Mouse (Mus musculus) MEL (cell line): ENCODE measurements around the gene Susd4. TPM values are rescaled to one million over a fixed set of nuclear protein-coding genes. Genes with fewer than 3 reads are reported as not detected.

Experiments
- DNase-seq: peaks from one replicate; pipeline ENCODE4 v3.0.0; 2011; ENCODE audit warnings: low read depth, low spot score
- H3K27ac ChIP-seq: 2 replicates; pipeline ENCODE4 v1.5.1; 2012; ENCODE audit warnings: low read depth, mild to moderate bottlenecking, control low read depth, low read length, moderate library complexity; ENCODE audit not compliant: control insufficient read depth
- H3K27me3 ChIP-seq, 2 experiments: fragments of 150-350 bp in 1 of 2; sonication (generic) in 1 of 2; 2 replicates each; pipeline ENCODE4 v1.6.1; 2012; ENCODE audit warnings: low read length in 2 of 2, mild to moderate bottlenecking in 2 of 2, improper control_type of control experiment in 1 of 2, moderate library complexity in 1 of 2; ENCODE audit not compliant: insufficient read depth in 2 of 2, control insufficient read depth in 1 of 2
- H3K36me3 ChIP-seq, 2 experiments: 2 replicates each; pipeline ENCODE4 v1.6.1; 2012 to 2014; ENCODE audit warnings: low read length in 2 of 2, improper control_type of control experiment in 1 of 2, inconsistent platforms in 1 of 2, mild to moderate bottlenecking in 1 of 2; ENCODE audit not compliant: insufficient read depth in 2 of 2, control insufficient read depth in 1 of 2
- H3K4me1 ChIP-seq, 2 experiments: fragments of 150-350 bp in 1 of 2; sonication (generic) in 1 of 2; 2 replicates each; pipeline ENCODE4 v1.6.1; 2012; ENCODE audit warnings: low read length in 2 of 2, improper control_type of control experiment in 1 of 2, mild to moderate bottlenecking in 1 of 2; ENCODE audit not compliant: insufficient read depth in 2 of 2, control insufficient read depth in 1 of 2
- H3K4me3 ChIP-seq, 2 experiments: fragments of 150-350 bp in 1 of 2; sonication (generic) in 1 of 2; 2 replicates each; pipeline ENCODE4 v1.5.1; 2012; ENCODE audit warnings: low read depth in 2 of 2, low read length in 2 of 2, mild to moderate bottlenecking in 2 of 2, moderate library complexity in 2 of 2, control low read depth in 1 of 2, improper control_type of control experiment in 1 of 2; ENCODE audit not compliant: control insufficient read depth in 1 of 2, insufficient read depth in 1 of 2
- H3K79me2 ChIP-seq: 2 replicates; pipeline ENCODE4 v1.6.1; 2012; ENCODE audit warnings: mild to moderate bottlenecking, low read length, moderate library complexity; ENCODE audit not compliant: control insufficient read depth, poor library complexity, insufficient read depth
- H3K9ac ChIP-seq: 2 replicates; pipeline ENCODE4 v1.6.1; 2012; ENCODE audit warnings: low read depth, mild to moderate bottlenecking, control low read depth, low read length, moderate library complexity; ENCODE audit not compliant: control insufficient read depth, poor library complexity, severe bottlenecking
- H3K9me3 ChIP-seq: fragments of 150-350 bp; sonication (generic); replicated peaks from 2 replicates; pipeline ENCODE4 v1.6.1; 2012; ENCODE audit warnings: mild to moderate bottlenecking, low read length, improper control_type of control experiment, moderate library complexity; ENCODE audit not compliant: insufficient read depth
- CHD1 ChIP-seq: IDR thresholded peaks from 2 replicates; pipeline ENCODE4 v1.6.1; 2012; ENCODE audit warnings: low read depth, mild to moderate bottlenecking, inconsistent platforms, low read length, improper control_type of control experiment
- CHD2 ChIP-seq: IDR thresholded peaks from 2 replicates; pipeline ENCODE4 v1.6.1; 2011; ENCODE audit warnings: low read length, improper control_type of control experiment
- CTCF ChIP-seq, 3 experiments: IDR thresholded peaks in 2 of 3; conservative IDR thresholded peaks in 1 of 3; 2 replicates each; pipeline ENCODE4 v1.5.1; 2011 to 2012; ENCODE audit warnings: low read length in 3 of 3, low read depth in 2 of 3, mild to moderate bottlenecking in 2 of 3, improper control_type of control experiment in 1 of 3, inconsistent platforms in 1 of 3, mixed read lengths in 1 of 3, moderate library complexity in 1 of 3; ENCODE audit not compliant: control insufficient read depth in 1 of 3, insufficient read depth in 1 of 3, poor library complexity in 1 of 3, severe bottlenecking in 1 of 3
- KAT2A ChIP-seq: conservative IDR thresholded peaks from 2 replicates; pipeline ENCODE4 v1.6.1; 2012; ENCODE audit warnings: low read depth, low read length, improper control_type of control experiment, inconsistent platforms
- MAFK ChIP-seq: IDR thresholded peaks from 2 replicates; pipeline ENCODE4 v1.6.1; 2011; ENCODE audit warnings: low read depth, mild to moderate bottlenecking, low read length, improper control_type of control experiment, borderline replicate concordance
- MXI1 ChIP-seq: IDR thresholded peaks from 2 replicates; pipeline ENCODE4 v1.6.1; 2011; ENCODE audit warnings: mild to moderate bottlenecking, low read depth, low read length, improper control_type of control experiment
- POLR2AphosphoS2 ChIP-seq: IDR thresholded peaks from 2 replicates; pipeline ENCODE4 v1.6.1; 2011; ENCODE audit warnings: low read length, improper control_type of control experiment
- POLR2AphosphoS5 ChIP-seq: IDR thresholded peaks from 2 replicates; pipeline ENCODE4 v1.6.1; 2012; ENCODE audit warnings: low read depth, borderline replicate concordance, mild to moderate bottlenecking, inconsistent platforms, low read length, moderate library complexity, mixed read lengths
- SMC3 ChIP-seq: IDR thresholded peaks from 2 replicates; pipeline ENCODE4 v1.6.1; 2011; ENCODE audit warnings: low read depth, low read length, improper control_type of control experiment
- TAL1 ChIP-seq: IDR thresholded peaks from 2 replicates; pipeline ENCODE4 v1.6.1; 2012; ENCODE audit warnings: mild to moderate bottlenecking, inconsistent platforms, low read length, moderate library complexity, mixed read lengths
- TBP ChIP-seq: IDR thresholded peaks from 2 replicates; pipeline ENCODE4 v1.8.0; 2011; ENCODE audit warnings: low read depth, low read length, improper control_type of control experiment
- TCF12 ChIP-seq: IDR thresholded peaks from 2 replicates; pipeline ENCODE4 v1.6.1; 2014; ENCODE audit warnings: low read depth, mild to moderate bottlenecking, inconsistent platforms, low read length, improper control_type of control experiment, moderate library complexity
- UBTF ChIP-seq: IDR thresholded peaks from 2 replicates; pipeline ENCODE4 v1.6.1; 2012; ENCODE audit warnings: low read depth, mild to moderate bottlenecking, inconsistent platforms, low read length, improper control_type of control experiment, moderate library complexity, borderline replicate concordance; ENCODE audit not compliant: insufficient read depth
- USF1 ChIP-seq: IDR thresholded peaks from 2 replicates; pipeline ENCODE4 v1.6.1; 2014; ENCODE audit warnings: low read depth, mild to moderate bottlenecking, inconsistent platforms, low read length, improper control_type of control experiment, moderate library complexity
- ZC3H11A ChIP-seq: IDR thresholded peaks from 2 replicates; pipeline ENCODE4 v1.6.1; 2012; ENCODE audit warnings: low read depth, mild to moderate bottlenecking, inconsistent platforms, low read length, improper control_type of control experiment
- polyA plus RNA-seq, 2 experiments: library from polyadenylated mRNA; stranded (reverse) in 1 of 2; unstranded in 1 of 2; fragments of >175 nt in 1 of 2; fragments of >200 nt in 1 of 2; gene quantifications; 2 replicates each; pipeline versions ENCODE4 v1.2.1 to v1.2.4; 2012; ENCODE audit warnings: low replicate concordance in 2 of 2, low read depth in 1 of 2; ENCODE audit not compliant: insufficient read length in 2 of 2, insufficient read depth in 1 of 2, missing spikeins in 1 of 2
- total RNA-seq: library from RNA; depleted of rRNA; stranded (reverse); fragments of 300-350 nt; gene quantifications from 2 replicates; pipeline ENCODE4 v1.2.3, GENCODE M21; 2012

The Susd4 gene
- total and polyA plus RNA-seq, 3 experiments: not detected

GRCm38 (mm10) chr1:182840606-182841005, 76.9 kb downstream of the Susd4 start:
- Histone ChIP-seq H3K27ac (no peak overlapping the region), H3K4me3 (no peak overlapping the region), H3K79me2 (no peaks in the 10 kb centered on the region), H3K4me1 (no peaks in the 10 kb centered on the region), H3K27me3 (no peaks in the 10 kb centered on the region), H3K9me3 (no peaks in the 10 kb centered on the region), H3K9ac (no peak overlapping the region), H3K36me3 (no peaks in the 10 kb centered on the region)
- no peak for DNase-seq
- TF ChIP-seq MAFK (no peak), USF1 (no peak), UBTF (no peak), CHD1 (no peak), CTCF (IDR thresholded peaks at IDR 0.05 in 2 of 3, conservative IDR thresholded peaks at IDR 0.05 in 1 of 3; ENCODE audit: control insufficient read depth in 1 of 3, insufficient read depth in 1 of 3, low read depth in 2 of 3, low read length in 3 of 3, poor library complexity in 1 of 3, severe bottlenecking in 1 of 3) (no peak), CHD2 (no peak), KAT2A (no peak), SMC3 (no peak), TBP (no peak), MXI1 (no peak), ZC3H11A (no peak)

GRCm38 (mm10) chr1:182849556-182849955, 85.9 kb downstream of the Susd4 start:
- no peaks in the 10 kb centered on the region for H3K4me1 ChIP-seq
- no peaks in the 10 kb centered on the region for H3K36me3 ChIP-seq
- no peaks in the 10 kb centered on the region for H3K79me2 ChIP-seq
- H3K9me3 ChIP-seq: no peaks in the 10 kb centered on the region; the same call in 1 of the 2 replicates
- no peak overlapping the region for H3K27ac ChIP-seq
- DNase-seq: no peak
- H3K4me3 ChIP-seq: no peak overlapping the region
- no peak for TF ChIP-seq POLR2AphosphoS2
- H3K27me3 ChIP-seq: no peaks in the 10 kb centered on the region
- no peak overlapping the region for H3K9ac ChIP-seq

- no peak overlapping the region for H3K9ac ChIP-seq
- TF ChIP-seq TCF12 (no peak), ZC3H11A (no peak), TAL1 (no peak), POLR2AphosphoS5 (no peak)
- no peak for DNase-seq
- H3K4me3 ChIP-seq: no peak overlapping the region
- H3K27ac ChIP-seq: no peak overlapping the region
- no peaks in the 10 kb centered on the region for H3K36me3 ChIP-seq
- H3K27me3 ChIP-seq: no peaks in the 10 kb centered on the region
- H3K79me2 ChIP-seq: no peaks in the 10 kb centered on the region
- H3K4me1 ChIP-seq: no peaks in the 10 kb centered on the region
- no peaks in the 10 kb centered on the region; the same call in 1 of the 2 replicates for H3K9me3 ChIP-seq
Observed at GRCm38 (mm10) chr1:182850080-182850479, 86.4 kb downstream of the Susd4 start.
